Mouse (Mus musculus) ovary, postnatal 36 days (tissue): Measurements from ENCODE around the gene Ngb.

Source experiments
- DNase-seq: peaks from one replicate; pipeline ENCODE4 v3.0.0; 2022; ENCODE audit warnings: low spot score, mixed read lengths

Ngb gene

DNA sequence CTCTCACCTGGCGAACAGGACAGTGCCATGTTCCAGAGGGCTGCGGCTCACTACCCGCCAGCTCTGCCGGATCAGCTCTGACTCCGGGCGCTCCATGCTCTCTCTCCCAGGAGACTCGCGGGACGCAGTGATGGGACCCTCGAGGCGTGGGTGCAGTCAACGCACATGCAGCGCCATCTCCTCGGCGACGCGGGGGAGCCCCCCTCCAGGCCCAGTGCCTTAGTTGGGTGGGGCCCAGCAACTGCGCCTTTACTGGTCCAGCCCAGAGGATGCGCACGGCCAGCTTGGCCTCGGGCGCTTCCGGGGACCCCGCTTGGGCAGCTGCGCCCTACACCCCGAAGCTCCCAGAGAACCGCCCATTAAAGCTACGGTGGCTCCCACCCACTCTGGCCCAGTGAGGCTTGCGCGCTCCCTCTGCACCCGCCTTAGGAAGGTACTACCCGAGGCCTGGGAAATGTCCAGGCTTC lies at the start of gene Ngb:
TSS of gene Ngb (minus strand) at position 375 of the 467 bp plus-strand sequence.
- DNase-seq: no peak

DNA sequence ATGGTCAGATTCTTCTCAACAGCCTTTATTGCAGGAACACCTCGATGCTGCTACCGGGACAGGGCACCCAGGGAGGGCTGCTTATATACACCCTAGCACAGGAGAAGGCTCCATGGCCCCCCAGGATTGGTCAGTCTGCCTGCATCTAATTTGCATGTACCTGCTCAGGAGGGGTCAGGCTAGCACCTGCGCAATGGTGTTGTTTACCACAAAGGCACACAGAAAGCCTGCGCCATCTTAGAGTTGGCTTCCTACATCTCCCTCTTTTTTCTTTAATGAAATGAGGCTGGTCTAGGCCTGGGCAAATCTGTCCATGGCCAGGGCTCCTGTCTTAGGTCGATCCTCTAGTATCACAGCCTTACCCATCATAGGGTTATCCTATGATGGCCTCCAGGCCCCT lies 47.1 kb upstream of the Ngb start:
- DNase-seq: no peak

DNA sequence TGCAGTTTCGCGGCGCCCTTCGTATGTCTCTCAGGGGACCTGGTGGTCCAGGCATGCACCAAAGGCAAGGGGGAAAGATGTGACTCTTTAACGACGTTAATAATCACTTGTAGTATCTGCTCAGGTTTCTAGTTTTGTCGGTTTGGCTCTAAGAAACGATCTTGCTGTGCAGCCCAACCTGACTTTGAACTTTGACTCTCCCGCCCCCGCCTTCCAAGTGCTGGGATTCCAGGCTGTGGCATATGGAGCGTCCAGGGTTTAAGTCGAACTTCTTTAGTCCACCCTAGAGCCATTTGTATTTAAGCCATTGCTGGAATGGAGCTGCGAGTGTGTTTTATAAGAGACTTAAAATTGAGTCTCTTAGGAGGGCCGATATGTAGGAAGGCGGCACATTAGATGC lies 45.8 kb upstream of the Ngb start:
- DNase-seq: no peak

DNA sequence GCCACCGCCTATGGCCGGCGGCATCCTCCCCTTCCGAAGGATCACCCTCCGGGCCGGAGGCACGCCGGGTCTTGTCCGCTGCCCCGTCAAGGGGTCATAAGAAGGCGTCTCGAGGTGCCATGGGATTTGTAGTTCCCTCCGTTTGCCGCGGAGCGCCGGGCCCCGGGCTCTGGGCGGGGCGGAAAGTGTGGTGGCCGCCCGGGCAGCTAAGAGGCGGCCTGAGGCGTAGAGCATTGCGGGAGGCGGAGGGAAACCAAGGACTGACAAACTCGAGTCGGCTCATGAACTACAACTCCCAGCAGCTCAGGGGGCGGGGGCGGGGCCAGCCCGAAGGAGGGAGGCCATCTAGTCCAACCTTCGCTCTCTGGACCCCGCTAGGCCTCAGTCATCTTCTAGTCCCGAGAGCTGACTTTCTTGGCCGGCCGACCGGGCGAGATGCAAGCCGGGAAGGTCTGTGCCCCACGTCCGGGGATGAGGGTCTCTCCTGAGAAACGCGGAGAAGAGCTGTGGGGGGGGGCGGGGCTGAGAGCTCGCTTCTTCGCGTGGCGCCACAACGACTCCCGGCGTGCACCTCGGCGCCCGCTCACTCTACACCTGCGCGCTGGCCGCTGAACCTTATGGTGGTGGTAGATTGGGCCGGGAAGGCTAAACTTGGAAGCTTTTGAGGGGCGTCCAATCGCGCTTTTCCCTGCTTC lies 45.2 kb upstream of the Ngb start, which contains the start of gene Pomt2:
TSS of gene Pomt2 (minus strand) at position 574 of the 695 bp plus-strand sequence.
- peak; percentile 93 for DNase-seq

DNA sequence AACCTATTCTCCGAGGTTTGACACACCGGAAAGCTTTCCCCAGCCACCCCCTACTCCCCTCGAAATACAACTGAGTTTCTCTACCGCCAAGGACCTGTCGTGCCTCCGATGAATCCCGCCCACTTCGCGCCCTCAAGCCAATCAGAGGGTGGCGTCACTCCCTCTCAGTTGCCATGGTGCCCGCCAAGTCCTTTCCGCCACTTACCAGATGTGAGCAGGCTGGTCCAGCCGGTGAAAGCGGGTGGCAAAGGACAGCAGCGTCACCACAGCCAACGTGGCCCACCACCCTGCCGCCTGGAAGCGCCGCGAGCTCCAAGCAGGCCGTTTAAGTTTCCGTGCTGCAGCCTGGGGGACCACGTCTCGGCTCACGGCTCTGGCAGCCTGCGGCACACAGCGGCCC lies 44.6 kb upstream of the Ngb start, which contains the start of gene Gstz1:
TSS of gene Gstz1 (plus strand) at position 200 of the 400 bp plus-strand sequence.
- DNase-seq: peak; percentile 85

DNA sequence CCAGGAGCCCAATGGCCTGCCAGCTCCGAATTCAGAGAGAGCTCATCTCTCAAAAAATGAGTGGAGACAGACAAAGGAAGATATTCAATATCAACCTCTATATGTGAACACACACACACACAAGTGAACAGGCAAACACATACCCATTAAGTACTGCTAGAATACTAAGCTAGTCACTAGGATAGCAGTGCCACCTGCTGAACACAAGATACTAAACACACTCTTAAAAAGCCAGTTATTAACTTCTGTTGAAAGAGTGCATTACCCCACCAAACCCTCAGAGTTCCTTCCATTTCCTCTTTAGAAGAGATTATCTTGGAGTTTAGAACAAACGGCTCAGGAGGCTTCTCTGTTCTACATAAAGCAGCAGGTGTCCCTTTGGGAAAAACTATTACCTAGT lies 39.8 kb upstream of the Ngb start:
- DNase-seq: no peak

DNA sequence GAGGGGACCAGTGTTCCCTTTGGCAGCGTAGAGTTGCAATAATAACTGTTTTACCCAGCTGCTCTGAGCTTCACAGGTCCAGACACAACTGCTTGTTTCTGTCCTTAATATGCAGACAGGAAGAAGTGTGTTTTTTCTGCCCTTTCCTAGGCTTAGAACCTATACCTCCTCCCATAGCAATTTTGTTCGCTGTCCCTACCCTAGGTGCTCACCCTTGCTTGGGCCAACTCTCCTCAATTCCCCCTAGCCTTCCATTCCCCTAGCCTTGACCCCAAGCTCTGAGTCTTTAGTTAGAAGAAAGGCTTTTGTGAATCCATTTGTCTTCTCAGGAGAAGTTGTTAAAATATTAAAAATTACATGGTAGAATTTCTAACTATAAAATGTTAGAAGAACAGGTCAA lies 36.4 kb upstream of the Ngb start:
- DNase-seq: no peak

DNA sequence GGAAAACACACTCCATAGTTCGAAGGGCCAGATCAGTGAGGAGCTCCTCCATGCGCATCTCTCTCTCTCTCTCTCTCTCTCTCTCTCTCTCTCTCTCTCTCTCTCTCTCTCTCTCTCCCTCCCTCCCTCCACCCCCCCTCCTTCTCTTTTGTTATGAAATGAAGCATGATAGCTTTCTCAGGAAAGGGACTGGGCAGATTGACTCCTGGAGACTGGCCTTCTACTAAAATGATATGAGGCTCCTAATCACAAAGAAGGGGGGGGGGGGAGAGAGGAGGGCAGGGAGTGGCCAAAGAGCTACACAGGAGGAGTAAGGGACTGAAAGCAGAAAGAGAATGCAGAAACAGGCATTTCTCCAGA lies 36.0 kb upstream of the Ngb start:
- no peak for DNase-seq

DNA sequence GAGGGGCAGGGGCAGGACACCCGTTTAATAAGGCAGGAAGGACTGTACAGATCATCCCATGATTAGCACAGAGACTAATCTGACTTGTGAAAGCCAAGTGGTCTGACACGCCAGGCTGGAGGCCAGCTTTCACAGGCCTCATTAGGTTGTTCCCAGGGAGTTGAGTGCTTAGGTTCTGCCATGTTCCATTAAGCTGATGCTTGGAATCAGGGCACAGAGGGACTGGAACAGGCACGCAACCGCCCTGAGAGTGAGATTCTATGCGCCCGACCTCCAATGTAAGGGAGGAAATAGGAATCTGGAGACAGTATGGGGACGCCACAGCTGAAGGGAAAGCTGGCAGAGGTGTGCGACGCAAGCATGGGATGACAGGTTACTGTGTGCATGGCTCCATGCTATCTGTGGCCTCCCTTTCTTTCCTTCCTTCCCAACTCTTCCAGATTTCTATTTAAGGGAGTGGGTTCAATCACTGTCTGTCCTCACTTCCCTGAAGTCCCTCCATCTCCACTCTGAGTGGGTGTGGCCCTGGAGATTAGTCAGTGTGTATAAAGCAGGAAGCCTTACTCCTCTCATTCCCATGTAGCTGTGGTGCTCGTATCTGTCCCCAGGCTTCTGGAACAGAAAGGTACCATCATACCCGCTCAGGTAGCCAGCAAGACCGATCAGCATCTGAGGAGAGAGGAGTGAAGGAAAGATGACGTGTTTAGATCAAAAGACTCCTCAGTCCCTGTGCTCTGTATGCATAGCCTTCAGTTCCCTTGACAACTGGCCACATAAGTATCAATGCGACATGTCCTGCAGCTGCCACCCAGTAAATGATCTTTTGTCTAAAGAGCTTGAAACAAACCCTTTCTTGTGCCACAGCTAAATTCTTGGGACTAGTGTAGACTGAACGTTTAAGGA lies 35.4 kb upstream of the Ngb start:
- no peak for DNase-seq

DNA sequence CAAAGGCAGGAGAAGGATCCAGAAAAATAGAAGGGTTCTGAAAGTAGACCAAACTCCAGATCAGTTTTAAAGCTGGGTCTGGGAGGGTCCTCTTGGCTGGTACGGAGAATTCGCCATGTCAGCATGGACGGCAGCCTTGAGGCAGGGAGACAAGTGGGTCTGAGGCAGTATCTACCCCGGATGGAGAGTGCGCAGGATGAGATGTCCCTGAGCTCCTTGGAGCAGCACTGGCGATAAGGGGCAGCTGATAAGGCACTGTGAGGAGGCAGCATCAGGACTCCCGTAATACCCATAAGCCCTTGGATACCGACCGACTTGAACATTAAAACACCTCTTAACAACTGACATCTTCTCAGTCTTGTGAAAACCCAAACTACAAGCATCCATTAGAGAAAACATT lies 30.4 kb upstream of the Ngb start:
- no peak for DNase-seq

DNA sequence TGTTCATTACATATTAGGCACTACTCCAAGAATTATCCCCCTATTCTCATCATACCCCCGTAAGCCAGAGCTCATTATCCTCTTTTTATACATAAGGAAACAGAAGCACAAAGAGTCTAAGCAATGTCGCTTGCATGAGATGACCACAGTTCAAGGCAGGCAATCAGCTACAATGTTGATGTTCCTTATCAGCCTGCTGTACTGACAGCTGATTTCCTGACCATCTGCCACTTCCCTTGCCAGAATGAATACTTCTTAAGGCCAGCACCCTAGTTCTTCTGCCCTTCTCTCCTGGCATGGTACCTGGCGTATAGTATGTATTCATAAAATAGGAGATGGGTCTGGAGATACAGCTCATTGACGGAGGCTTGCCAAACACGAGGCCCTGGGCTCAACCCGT lies 29.9 kb upstream of the Ngb start:
- DNase-seq: no peak

DNA sequence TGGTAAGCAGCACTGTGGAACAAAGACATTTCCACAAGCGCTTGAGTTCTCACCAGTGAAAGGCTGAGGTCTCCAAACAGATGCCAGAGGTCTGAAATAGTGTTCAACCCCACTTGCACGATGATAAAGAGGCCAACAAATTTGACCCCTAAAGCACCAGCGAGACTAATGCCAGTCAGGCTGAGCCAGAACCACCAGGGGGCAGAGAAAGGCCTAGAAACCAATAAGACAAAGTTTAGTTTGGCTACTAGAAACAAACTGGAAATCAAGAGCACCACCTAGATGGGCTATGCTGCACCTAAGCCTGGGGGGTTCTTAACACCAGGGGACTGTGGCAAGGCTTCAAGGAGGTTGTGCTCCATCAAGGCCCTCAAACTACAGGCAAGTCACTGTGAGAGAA lies 29.3 kb upstream of the Ngb start:
- DNase-seq: peak; percentile 21

DNA sequence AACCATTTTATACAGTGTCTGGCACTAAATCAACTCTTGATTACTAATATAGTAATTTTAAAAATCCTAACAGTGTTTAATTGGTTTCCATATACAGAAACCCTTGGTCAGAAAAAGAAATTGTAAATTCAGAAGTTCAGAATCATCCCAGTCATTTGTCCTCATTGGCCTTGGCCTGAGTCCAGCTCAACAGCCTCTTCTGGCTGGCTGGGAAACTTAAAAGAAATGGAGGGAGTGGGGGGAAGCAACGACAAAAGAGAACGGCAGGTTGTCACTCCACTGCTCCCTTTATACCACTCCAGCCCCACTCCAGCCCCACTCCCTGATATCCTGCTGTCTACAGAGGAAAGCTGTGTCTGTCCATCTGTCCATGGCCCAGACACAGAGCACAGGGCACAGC lies 28.8 kb upstream of the Ngb start:
- DNase-seq: no peak

DNA sequence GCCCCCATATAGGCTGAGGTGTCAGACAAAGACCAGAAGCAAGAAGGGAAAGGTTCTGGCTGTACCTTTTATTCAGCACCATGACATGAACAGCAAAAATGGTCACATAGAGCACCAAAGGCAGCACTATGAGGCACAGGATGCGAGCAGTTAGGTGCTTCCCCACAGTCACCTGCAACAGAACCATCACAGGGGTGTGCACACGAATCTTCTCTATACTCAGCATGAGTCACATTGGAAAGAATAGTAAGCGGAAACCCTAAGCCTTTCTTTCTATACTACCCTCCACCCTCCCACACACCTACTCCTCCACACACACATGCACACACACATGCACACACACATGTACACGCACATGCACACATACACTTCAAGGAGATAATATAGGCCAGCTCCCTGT lies 27.9 kb upstream of the Ngb start:
- no peak for DNase-seq

DNA sequence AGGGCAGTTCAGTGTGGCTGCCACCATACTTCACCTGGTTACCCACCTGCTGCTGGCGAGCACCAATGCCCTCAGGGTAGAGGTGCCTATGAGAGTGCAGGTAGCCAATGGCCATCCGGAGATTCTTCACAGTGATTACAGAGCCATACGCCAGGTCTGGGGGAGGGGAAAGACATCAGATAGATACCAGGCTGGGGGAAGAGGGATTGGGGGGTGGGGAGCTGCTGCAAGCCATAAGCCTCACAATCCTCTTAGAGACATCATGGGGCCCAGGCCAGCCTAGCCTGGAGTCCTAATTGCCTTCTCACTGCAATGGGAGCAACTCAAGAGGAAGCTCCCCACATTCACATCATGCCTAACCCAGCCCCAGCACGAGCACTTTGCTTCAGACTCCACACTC lies 24.9 kb upstream of the Ngb start:
- no peak for DNase-seq

DNA sequence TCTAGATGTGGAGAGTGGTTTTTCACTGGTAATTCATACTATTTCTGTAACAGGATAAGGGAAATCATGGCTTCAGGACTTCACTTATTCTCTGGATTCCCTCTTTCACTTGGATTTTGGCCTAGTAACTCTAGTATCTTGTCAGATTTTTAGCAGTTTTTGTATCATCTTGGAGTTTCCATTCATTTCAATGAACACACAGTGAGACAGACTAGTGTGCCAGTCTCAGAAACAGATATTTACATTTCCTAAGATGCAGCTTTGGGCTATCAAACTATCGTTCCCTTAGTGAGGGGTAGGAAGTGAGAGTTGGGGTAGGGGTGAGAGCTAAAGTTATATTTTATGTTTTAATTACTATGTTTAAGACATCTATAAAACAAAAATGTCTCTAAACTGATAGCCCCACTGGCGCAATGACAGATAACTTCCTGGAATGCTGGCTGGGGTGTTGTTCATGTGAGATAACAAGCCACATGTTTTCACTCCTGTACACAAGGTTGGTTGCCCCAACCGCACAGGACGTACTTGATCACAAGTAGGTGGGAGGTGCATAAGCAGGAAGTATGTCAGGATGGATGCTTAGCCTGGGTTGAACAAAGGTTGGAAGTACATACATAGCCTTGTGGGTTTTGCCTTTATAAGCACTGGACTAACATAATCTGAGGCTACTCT lies 19.7 kb upstream of the Ngb start:
- DNase-seq: no peak

DNA sequence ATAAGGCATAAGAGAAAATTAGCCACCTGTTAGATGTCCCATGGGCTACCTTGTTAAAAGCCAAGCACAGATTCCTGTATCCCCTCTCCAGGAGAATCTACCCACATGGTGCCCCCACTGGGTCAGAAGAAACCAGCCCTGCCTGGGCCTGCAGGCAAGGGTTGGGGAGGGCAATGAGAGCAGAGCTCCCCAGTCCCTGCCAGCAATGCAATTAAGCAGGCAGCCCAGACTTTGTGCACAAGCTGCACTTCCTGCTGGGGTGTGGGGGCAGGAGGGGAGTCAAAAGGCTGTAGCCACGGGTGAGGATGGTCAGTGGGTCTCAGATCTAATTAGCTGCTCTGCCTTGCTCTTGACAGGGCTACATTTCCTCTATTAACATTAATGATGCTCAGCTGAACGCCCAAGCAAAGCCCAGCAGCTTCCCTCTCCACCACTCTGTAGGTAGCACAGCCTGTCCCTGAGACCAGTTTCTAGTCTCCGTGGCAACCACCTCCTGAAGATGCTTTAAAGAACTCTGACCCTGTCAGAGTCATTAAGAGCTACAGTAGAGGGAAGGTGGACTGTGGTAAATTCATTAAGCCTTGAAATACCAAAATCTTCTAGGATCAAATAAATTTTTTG lies 5.1 kb upstream of the Ngb start:
- DNase-seq: no peak

DNA sequence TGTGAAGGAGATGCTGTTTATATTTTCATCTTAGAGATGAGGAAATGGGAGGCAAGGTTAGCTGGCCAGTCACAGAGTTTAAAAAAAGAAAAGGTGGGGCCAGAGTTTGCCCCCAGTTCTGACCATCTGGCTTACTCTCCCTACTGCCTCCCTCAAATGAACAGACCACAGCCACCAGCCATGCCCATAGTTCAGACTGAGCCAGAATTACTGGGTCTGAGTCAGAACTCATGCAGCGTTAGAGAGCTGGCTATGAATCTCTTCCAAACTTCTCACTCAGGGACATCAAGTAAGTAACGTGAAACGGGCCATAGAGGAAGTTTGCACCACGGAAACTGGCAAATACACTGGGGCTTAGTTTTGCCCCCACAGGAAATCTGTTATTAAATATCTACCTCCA lies 2.5 kb upstream of the Ngb start:
- no peak for DNase-seq

DNA sequence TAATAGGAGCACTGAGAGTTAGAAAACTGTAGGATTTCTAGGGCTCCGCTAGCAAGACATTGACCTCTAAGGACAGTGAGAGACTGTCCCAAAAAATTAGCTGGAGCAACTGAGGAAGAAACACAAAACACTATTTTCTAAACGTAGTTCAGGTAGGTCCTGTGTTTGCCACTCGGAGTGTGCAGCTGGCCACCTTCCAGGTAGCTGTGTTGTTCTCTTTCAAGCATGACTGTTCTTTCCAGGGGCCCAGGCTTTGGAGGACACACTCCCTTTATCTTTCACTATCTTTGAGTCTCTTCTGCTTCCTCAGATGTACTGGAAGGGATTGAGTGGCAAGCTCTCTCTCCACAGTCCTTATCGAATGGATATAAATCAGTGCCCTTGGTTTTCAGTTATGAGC lies 1.1 kb upstream of the Ngb start:
- no peak for DNase-seq

DNA sequence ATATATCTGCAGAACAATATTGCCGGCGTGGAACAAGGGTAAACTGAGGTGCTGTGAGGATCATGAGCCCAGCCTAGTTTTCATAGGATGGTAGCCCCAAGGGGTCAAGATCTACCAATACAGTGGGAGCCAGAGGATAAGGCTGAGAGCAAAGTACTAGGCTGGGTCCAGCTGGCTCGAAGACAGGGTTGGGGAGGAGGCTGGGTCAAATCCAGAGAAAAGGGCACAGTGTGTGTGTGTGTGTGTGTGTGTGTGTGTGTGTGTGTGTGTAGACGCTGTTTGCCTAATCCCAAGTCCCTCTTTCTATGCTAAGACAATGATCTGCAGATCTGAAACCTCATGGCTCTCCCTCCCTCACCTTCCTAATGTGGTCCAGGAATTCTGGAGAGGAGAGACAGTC lies 2.0 kb downstream of the Ngb start:
- no peak for DNase-seq

DNA sequence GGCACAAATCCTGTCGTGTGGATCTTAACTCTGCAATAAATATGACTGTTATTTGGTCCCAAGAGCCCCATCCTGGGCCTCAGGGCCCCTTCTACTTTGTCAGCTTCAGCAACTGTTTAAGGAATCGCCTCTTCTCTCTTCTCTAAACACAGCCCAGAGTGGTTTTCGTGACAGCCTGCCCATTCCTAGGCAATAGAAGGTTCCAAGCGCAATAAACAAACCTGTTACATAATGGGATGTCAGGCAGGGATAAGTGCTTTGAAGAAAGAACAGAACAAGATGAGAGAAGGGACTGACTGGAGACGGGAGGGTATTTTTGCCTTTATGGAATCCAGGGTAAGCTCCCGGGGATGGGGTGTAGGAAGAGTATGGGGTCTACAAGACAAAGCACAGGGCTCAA lies 8.7 kb downstream of the Ngb start:
- no peak for DNase-seq

DNA sequence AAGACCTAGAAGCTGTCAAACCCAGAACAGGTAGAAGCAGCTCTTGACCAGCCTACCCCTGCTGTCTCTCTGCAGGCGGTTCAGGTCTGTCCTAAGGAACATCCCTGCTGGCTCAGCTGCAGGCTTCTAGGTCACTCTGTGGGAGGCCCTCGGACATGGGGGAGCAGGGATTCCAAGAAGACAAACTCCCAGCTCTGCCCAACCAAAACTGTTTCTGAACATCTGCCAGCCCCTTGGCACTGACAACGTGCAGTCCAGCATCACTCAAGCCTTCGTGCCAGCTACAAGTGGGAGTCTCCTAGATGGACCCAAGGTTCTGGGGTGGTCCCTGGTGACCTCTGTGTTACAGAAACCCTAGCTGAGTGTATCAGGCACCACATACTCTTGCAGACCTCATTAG lies 9.1 kb downstream of the Ngb start:
- peak; percentile 19 for DNase-seq
